Mouse (Mus musculus) ES-E14 (cell line): ENCODE measurements around the gene Zbtb8a.

ENCODE experiments used
- CHD2 ChIP-seq: IDR thresholded peaks from 2 replicates; pipeline ENCODE4 v1.6.1; 2014; ENCODE audit warnings: mild to moderate bottlenecking, low read depth, low read length, inconsistent platforms
- HCFC1 ChIP-seq: IDR thresholded peaks from 2 replicates; pipeline ENCODE4 v1.6.1; 2012; ENCODE audit warnings: low read length, inconsistent platforms, borderline replicate concordance; ENCODE audit not compliant: insufficient read depth
- ZNF384 ChIP-seq: IDR thresholded peaks from 2 replicates; pipeline ENCODE4 v1.6.1; 2012; ENCODE audit warnings: low read depth, low read length, inconsistent platforms

- TF ChIP-seq ZNF384: no peak
- TF ChIP-seq CHD2: 0 out of 2 replicates have a peak, but pooled peaks have one; percentile 12
- 0 out of 2 replicates have a peak, but pooled peaks have one; percentile 39 for TF ChIP-seq HCFC1
These were observed 3.2 kb upstream of the Zbtb8a start for GRCm38 (mm10) chr4:129381148-129381547.
